In genomic region chr14:105501792-105502632, GRCm38 (mm10) we compare ENCODE assay signal across 9 mouse cellular contexts.
DNase-seq lines count a peak whose midpoint lies in the region; ATAC-seq and TF ChIP-seq lines count a peak whose summit lies in the region.
"Had no signal": no experiment of that assay in that cellular context is flagged by ENCODE, and none has a peak within 500 bp of the region (broad histone marks: within the 10 kb centered on the region; RNA-seq: fewer than 3 reads in every experiment).

No protein-coding gene starts in this region.

- no peaks in the 10 kb centered on the region; the same call in 1 of the 2 replicates for H3K27me3 ChIP-seq in heart, embryonic 11.5 days (ENCODE audit: control insufficient read depth, insufficient read depth, low read length)
- H3K27me3 ChIP-seq in heart, adult 2 months (ENCODE audit: control insufficient read depth, insufficient read depth, low read length): no peaks in the 10 kb centered on the region
- H3K27me3 ChIP-seq in hindbrain, embryonic 14.5 days (ENCODE audit: control insufficient read depth, insufficient read depth, low read length): no peaks in the 10 kb centered on the region
- peaks cover 11% of the 10 kb centered on the region for H3K27me3 ChIP-seq in liver, embryonic 12.5 days (replicated peaks)

- no peaks in the 10 kb centered on the region for H3K36me3 ChIP-seq in heart, embryonic 11.5 days (ENCODE audit: control insufficient read depth, insufficient read depth, low read length)
- H3K36me3 ChIP-seq in heart, adult 2 months (ENCODE audit: control insufficient read depth, insufficient read depth, low read length): no peaks in the 10 kb centered on the region
- H3K36me3 ChIP-seq in hindbrain, embryonic 14.5 days (replicated peaks; ENCODE audit: control insufficient read depth, insufficient read depth): no peaks in the 10 kb centered on the region
- H3K36me3 ChIP-seq in liver, embryonic 12.5 days: no peaks in the 10 kb centered on the region
- H3K36me3 ChIP-seq: G1E had no signal

- no peak overlapping the region for H3K27ac ChIP-seq in heart, embryonic 11.5 days (ENCODE audit: low read depth, low read length)
- no peak overlapping the region; the same call in 1 of the 2 replicates for H3K27ac ChIP-seq in heart, adult 2 months
- peak overlapping the region; percentile 46 for H3K27ac ChIP-seq in brown adipose tissue, adult 24 weeks (replicated peaks; ENCODE audit: low read depth, low read length)
- H3K27ac ChIP-seq in hindbrain, embryonic 14.5 days: peak overlapping the region; percentile 2; the same call in 1 of the 2 replicates
- no peak overlapping the region for H3K27ac ChIP-seq in liver, embryonic 12.5 days

- no peak for TF ChIP-seq EP300 in heart, adult 2 months (IDR thresholded peaks at IDR 0.05; ENCODE audit: insufficient read depth, low read depth, low read length)

- H3K79me2 ChIP-seq in heart, adult 2 months (replicated peaks; ENCODE audit: control insufficient read depth, insufficient read depth, low read length): no peaks in the 10 kb centered on the region

- no peak for ATAC-seq in heart, embryonic 11.5 days (replicated peaks; ENCODE audit: insufficient number of reproducible peaks, low FRiP score, low TSS enrichment)
- peak; percentile 41; the same call in 1 of the 2 replicates for ATAC-seq in hindbrain, embryonic 14.5 days (ENCODE audit: low FRiP score)
- ATAC-seq in liver, embryonic 12.5 days: no peak

- 10% methylated on average over 21 of the region's 21 CpGs for WGBS in heart, embryonic 11.5 days (ENCODE audit: insufficient replicate concordance)
- WGBS in heart, adult 2 months: 45% methylated on average over 21 of the region's 21 CpGs
- 3% methylated on average over 21 of the region's 21 CpGs for WGBS in hindbrain, embryonic 14.5 days
- 18% methylated on average over 21 of the region's 21 CpGs for WGBS in liver, embryonic 12.5 days (ENCODE audit: insufficient replicate concordance)

- H3K4me1 ChIP-seq in heart, embryonic 11.5 days (ENCODE audit: control insufficient read depth, insufficient read depth, low read length): peaks cover 22% of the 10 kb centered on the region
- peaks cover 5% of the 10 kb centered on the region; the same call in 1 of the 2 replicates for H3K4me1 ChIP-seq in heart, adult 2 months (ENCODE audit: control insufficient read depth, insufficient read depth, low read length)
- H3K4me1 ChIP-seq in brown adipose tissue, adult 24 weeks (ENCODE audit: control insufficient read depth, insufficient read depth, insufficient read length, low read length): peaks cover 5% of the 10 kb centered on the region; the same call in 1 of the 2 replicates
- H3K4me1 ChIP-seq in hindbrain, embryonic 14.5 days (replicated peaks; ENCODE audit: control insufficient read depth, insufficient read depth, low read length): peaks cover 42% of the 10 kb centered on the region
- peaks cover 5% of the 10 kb centered on the region; the same call in 1 of the 2 replicates for H3K4me1 ChIP-seq in liver, embryonic 12.5 days

- no peak overlapping the region for H3K9ac ChIP-seq in heart, embryonic 11.5 days (ENCODE audit: low read depth, low read length)
- no peak overlapping the region for H3K9ac ChIP-seq in heart, adult 2 months (ENCODE audit: low read depth, low read length)
- H3K9ac ChIP-seq in hindbrain, embryonic 14.5 days: no peak overlapping the region
- no peak overlapping the region for H3K9ac ChIP-seq in liver, embryonic 12.5 days

- no peaks in the 10 kb centered on the region for H3K9me3 ChIP-seq in heart, embryonic 11.5 days (replicated peaks; ENCODE audit: control insufficient read depth, low read length)
- H3K9me3 ChIP-seq in hindbrain, embryonic 14.5 days (ENCODE audit: control insufficient read depth, low read length): no peaks in the 10 kb centered on the region
- no peaks in the 10 kb centered on the region for H3K9me3 ChIP-seq in liver, embryonic 12.5 days (replicated peaks)

- DNase-seq in heart, adult 2 months: no peak
- DNase-seq in hindbrain, embryonic 14.5 days (ENCODE audit: low spot score): peak; percentile 44
- no peak for DNase-seq in spleen, postnatal 14 days (ENCODE audit: low spot score in 2 of 2)
- DNase-seq in right cerebral cortex, adult 2 months (ENCODE audit: low spot score in 2 of 2): no peak
- no peak for DNase-seq in layer of hippocampus, adult 11-12 months (ENCODE audit: low spot score)

- TF ChIP-seq CTCF in heart, adult 2 months (IDR thresholded peaks at IDR 0.05): no peak

- intact Hi-C loops in heart, adult 2 months (cut with DNase I): no loop called here

- no peak overlapping the region for H3K4me3 ChIP-seq in heart, embryonic 11.5 days (ENCODE audit: low read depth, low read length)
- no peak overlapping the region for H3K4me3 ChIP-seq in heart, adult 2 months
- no peak overlapping the region for H3K4me3 ChIP-seq in brown adipose tissue, adult 24 weeks (ENCODE audit: insufficient read depth, low read depth, low read length)
- 0 out of 2 replicates have a peak overlapping the region, but pooled peaks have one; percentile 8 for H3K4me3 ChIP-seq in hindbrain, embryonic 14.5 days (replicated peaks; ENCODE audit: low read length)
- H3K4me3 ChIP-seq in liver, embryonic 12.5 days: no peak overlapping the region

- no peak for TF ChIP-seq POLR2A in heart, adult 2 months (IDR thresholded peaks at IDR 0.05; ENCODE audit: insufficient read depth, low read depth, low read length)

- H3K4me2 ChIP-seq in heart, embryonic 11.5 days: peak overlapping the region; percentile 48
- H3K4me2 ChIP-seq in hindbrain, embryonic 14.5 days (replicated peaks): peak overlapping the region; percentile 46
- H3K4me2 ChIP-seq in liver, embryonic 12.5 days: peak overlapping the region; percentile 16

Comparison
In these comparisons a context has a peak if more than half of its experiments do, and no peak if none do; other contexts are left out.
1. H3K27ac ChIP-seq: peak in brown adipose tissue, adult 24 weeks (single experiment) and hindbrain, embryonic 14.5 days (single experiment); none in heart, embryonic 11.5 days (single experiment), heart, adult 2 months (single experiment) and liver, embryonic 12.5 days (single experiment).
2. Peak in every context shown above with its lines, with median percentiles within 50 percentile points of each other: H3K4me2 ChIP-seq.